ENCODE assay signal across 12 mouse cellular contexts in genomic region chr13:34820423-34820822, GRCm38 (mm10). TPM values are rescaled to one million over a fixed set of nuclear protein-coding genes. Genes with fewer than 3 reads are reported as not detected.
A peak's percentile ranks its signal among the peaks of the same experiment; 100 is the strongest.
DNase-seq lines count a peak whose midpoint lies in the region; ATAC-seq and TF ChIP-seq lines count a peak whose summit lies in the region.
"Had no signal": no experiment of that assay in that cellular context is flagged by ENCODE, and none has a peak within 500 bp of the region (broad histone marks: within the 10 kb centered on the region; RNA-seq: fewer than 3 reads in every experiment).

No protein-coding gene starts in this region.

- DNase-seq in hindbrain, embryonic 14.5 days (ENCODE audit: low spot score) = no peak
- no peak for DNase-seq in hindbrain, embryonic 10.5 days (ENCODE audit: low spot score)
- no peak for DNase-seq in midbrain, embryonic 10.5 days (ENCODE audit: low spot score)
- DNase-seq in forebrain, embryonic 11.5 days (ENCODE audit: low spot score) = no peak
- DNase-seq in lung, adult 2 months = no peak
- DNase-seq: cerebellum, postnatal 36 days; kidney, adult 8-10 months had no signal

- no peak overlapping the region for H3K27ac ChIP-seq in hindbrain, embryonic 14.5 days
- no peak overlapping the region for H3K27ac ChIP-seq in hindbrain, embryonic 10.5 days
- H3K27ac ChIP-seq in midbrain, embryonic 16.5 days (ENCODE audit: low read length) = no peak overlapping the region
- no peak overlapping the region for H3K27ac ChIP-seq in midbrain, embryonic 10.5 days (replicated peaks)
- H3K27ac ChIP-seq in heart, embryonic 15.5 days = peak overlapping the region; percentile 22
- H3K27ac ChIP-seq in forebrain, embryonic 11.5 days (ENCODE audit: low read depth, low read length) = no peak overlapping the region
- H3K27ac ChIP-seq: liver, embryonic 14.5 days had no signal

- peak; percentile 37 for TF ChIP-seq POLR2A in myocyte (IDR thresholded peaks at IDR 0.05; ENCODE audit: insufficient read length, low read depth)
- no peak for TF ChIP-seq POLR2A in lung, adult 2 months (IDR thresholded peaks at IDR 0.05; ENCODE audit: borderline replicate concordance, extremely low read depth, low read depth, low read length)

- no peaks in the 10 kb centered on the region for H3K79me2 ChIP-seq in myocyte (ENCODE audit: control insufficient read depth, insufficient read depth)

- no peak for TF ChIP-seq CTCF in lung, adult 2 months (IDR thresholded peaks at IDR 0.05; ENCODE audit: insufficient read depth, low read length)

- 58% methylated on average over 4 of the region's 4 CpGs for WGBS in hindbrain, embryonic 14.5 days
- 80% methylated on average over 4 of the region's 4 CpGs for WGBS in hindbrain, embryonic 10.5 days
- WGBS in midbrain, embryonic 16.5 days = 63% methylated on average over 4 of the region's 4 CpGs
- WGBS in midbrain, embryonic 10.5 days = 86% methylated on average over 4 of the region's 4 CpGs
- WGBS in heart, embryonic 15.5 days = 49% methylated on average over 4 of the region's 4 CpGs
- WGBS in forebrain, embryonic 11.5 days = 82% methylated on average over 4 of the region's 4 CpGs
- 62% methylated on average over 4 of the region's 4 CpGs for WGBS in lung, adult 2 months

- peak; percentile 55; the same call in 1 of the 2 replicates for ATAC-seq in hindbrain, embryonic 14.5 days (ENCODE audit: low FRiP score)
- peak; percentile 58; the same call in 1 of the 2 replicates for ATAC-seq in midbrain, embryonic 16.5 days
- ATAC-seq in heart, embryonic 15.5 days (replicated peaks; ENCODE audit: insufficient number of reproducible peaks, insufficient read depth, low FRiP score, low read depth) = peak; percentile 84
- no peak for ATAC-seq in forebrain, embryonic 11.5 days (replicated peaks; ENCODE audit: low FRiP score)

- no peaks in the 10 kb centered on the region for H3K4me1 ChIP-seq in hindbrain, embryonic 14.5 days (replicated peaks; ENCODE audit: control insufficient read depth, insufficient read depth, low read length)
- peaks cover 17% of the 10 kb centered on the region for H3K4me1 ChIP-seq in hindbrain, embryonic 10.5 days (replicated peaks)
- no peaks in the 10 kb centered on the region for H3K4me1 ChIP-seq in midbrain, embryonic 16.5 days (ENCODE audit: control insufficient read depth, insufficient read depth, low read length)
- peaks cover 14% of the 10 kb centered on the region for H3K4me1 ChIP-seq in midbrain, embryonic 10.5 days
- H3K4me1 ChIP-seq in heart, embryonic 15.5 days (replicated peaks) = peaks cover 9% of the 10 kb centered on the region; the same call in 1 of the 2 replicates
- no peaks in the 10 kb centered on the region for H3K4me1 ChIP-seq in forebrain, embryonic 11.5 days (replicated peaks; ENCODE audit: control insufficient read depth, insufficient read depth, low read length)
- no peaks in the 10 kb centered on the region for H3K4me1 ChIP-seq in lung, adult 2 months (ENCODE audit: control insufficient read depth, insufficient read depth, low read length)
- H3K4me1 ChIP-seq: megakaryocyte, embryonic 14.5 days had no signal

- no peak overlapping the region for H3ac ChIP-seq in myocyte (ENCODE audit: control insufficient read depth, insufficient read length)

- no peak overlapping the region for H3K4me3 ChIP-seq in hindbrain, embryonic 14.5 days (replicated peaks; ENCODE audit: low read length)
- H3K4me3 ChIP-seq in hindbrain, embryonic 10.5 days = no peak overlapping the region
- no peak overlapping the region for H3K4me3 ChIP-seq in midbrain, embryonic 16.5 days (ENCODE audit: low read depth, low read length)
- H3K4me3 ChIP-seq in midbrain, embryonic 10.5 days = no peak overlapping the region
- no peak overlapping the region for H3K4me3 ChIP-seq in heart, embryonic 15.5 days
- H3K4me3 ChIP-seq in myocyte = peak overlapping the region; percentile 11
- H3K4me3 ChIP-seq in forebrain, embryonic 11.5 days (ENCODE audit: low read depth, low read length) = no peak overlapping the region
- H3K4me3 ChIP-seq in lung, adult 2 months (replicated peaks; ENCODE audit: extremely low read depth, low read depth, low read length) = no peak overlapping the region
- H3K4me3 ChIP-seq: megakaryocyte, embryonic 14.5 days had no signal

- no peak overlapping the region for H3K4me2 ChIP-seq in hindbrain, embryonic 14.5 days (replicated peaks)
- no peak overlapping the region for H3K4me2 ChIP-seq in midbrain, embryonic 16.5 days (ENCODE audit: low read length)
- H3K4me2 ChIP-seq in heart, embryonic 15.5 days = no peak overlapping the region
- peak overlapping the region; percentile 13 for H3K4me2 ChIP-seq in myocyte (ENCODE audit: low read depth)
- H3K4me2 ChIP-seq in forebrain, embryonic 11.5 days (ENCODE audit: low read depth, low read length, severe bottlenecking) = no peak overlapping the region

- H3K9ac ChIP-seq in hindbrain, embryonic 14.5 days = no peak overlapping the region
- H3K9ac ChIP-seq in midbrain, embryonic 16.5 days (ENCODE audit: low read depth, low read length) = no peak overlapping the region
- H3K9ac ChIP-seq in heart, embryonic 15.5 days = no peak overlapping the region
- H3K9ac ChIP-seq in forebrain, embryonic 11.5 days (ENCODE audit: low read length) = no peak overlapping the region
- H3K9ac ChIP-seq: liver, embryonic 14.5 days had no signal

- H3K36me3 ChIP-seq in hindbrain, embryonic 14.5 days (replicated peaks; ENCODE audit: control insufficient read depth, insufficient read depth) = no peaks in the 10 kb centered on the region
- H3K36me3 ChIP-seq in hindbrain, embryonic 10.5 days = no peaks in the 10 kb centered on the region
- no peaks in the 10 kb centered on the region for H3K36me3 ChIP-seq in midbrain, embryonic 16.5 days (ENCODE audit: control insufficient read depth, insufficient read depth, low read length)
- H3K36me3 ChIP-seq in midbrain, embryonic 10.5 days = no peaks in the 10 kb centered on the region
- no peaks in the 10 kb centered on the region for H3K36me3 ChIP-seq in heart, embryonic 15.5 days
- H3K36me3 ChIP-seq in myocyte (ENCODE audit: control insufficient read depth, insufficient read depth) = no peaks in the 10 kb centered on the region
- no peaks in the 10 kb centered on the region for H3K36me3 ChIP-seq in forebrain, embryonic 11.5 days (ENCODE audit: control insufficient read depth, insufficient read depth, low read length)

- no peaks in the 10 kb centered on the region for H3K27me3 ChIP-seq in hindbrain, embryonic 14.5 days (ENCODE audit: control insufficient read depth, insufficient read depth, low read length)
- no peaks in the 10 kb centered on the region for H3K27me3 ChIP-seq in hindbrain, embryonic 10.5 days (ENCODE audit: insufficient read depth, poor library complexity, severe bottlenecking)
- no peaks in the 10 kb centered on the region for H3K27me3 ChIP-seq in midbrain, embryonic 16.5 days (ENCODE audit: control insufficient read depth, insufficient read depth, low read depth, low read length)
- H3K27me3 ChIP-seq in midbrain, embryonic 10.5 days (ENCODE audit: low read depth, poor library complexity, severe bottlenecking) = no peaks in the 10 kb centered on the region
- H3K27me3 ChIP-seq in heart, embryonic 15.5 days = no peaks in the 10 kb centered on the region
- no peaks in the 10 kb centered on the region for H3K27me3 ChIP-seq in myocyte (ENCODE audit: control insufficient read depth, insufficient read depth, insufficient read length)
- no peaks in the 10 kb centered on the region for H3K27me3 ChIP-seq in forebrain, embryonic 11.5 days (ENCODE audit: control insufficient read depth, insufficient read depth, low read length)
- H3K27me3 ChIP-seq: megakaryocyte, embryonic 14.5 days had no signal

- H3K9me3 ChIP-seq in hindbrain, embryonic 14.5 days (ENCODE audit: control insufficient read depth, low read length) = no peaks in the 10 kb centered on the region
- no peaks in the 10 kb centered on the region for H3K9me3 ChIP-seq in hindbrain, embryonic 10.5 days
- H3K9me3 ChIP-seq in midbrain, embryonic 16.5 days (replicated peaks; ENCODE audit: control insufficient read depth, low read length, poor library complexity, severe bottlenecking) = no peaks in the 10 kb centered on the region
- no peaks in the 10 kb centered on the region for H3K9me3 ChIP-seq in midbrain, embryonic 10.5 days (replicated peaks)
- H3K9me3 ChIP-seq in heart, embryonic 15.5 days (replicated peaks) = no peaks in the 10 kb centered on the region
- no peaks in the 10 kb centered on the region for H3K9me3 ChIP-seq in forebrain, embryonic 11.5 days (ENCODE audit: control insufficient read depth, low read length)

TF ChIP-seq in myocyte, 11 proteins besides CTCF, POLR2A, EP300 and RAD21:
- no peak for TF ChIP-seq TCF3 (IDR thresholded peaks at IDR 0.05; ENCODE audit: insufficient read length, low read depth)
- TF ChIP-seq REST (IDR thresholded peaks at IDR 0.05; ENCODE audit: insufficient read depth, insufficient read length) = no peak
- no peak for TF ChIP-seq MYOG (IDR thresholded peaks at IDR 0.05; ENCODE audit: control insufficient read depth in 1 of 3, insufficient read depth in 1 of 3, insufficient read length in 2 of 3, low read depth in 2 of 3)
TF ChIP-seq in myocyte: peak in this region for 0.

RNA-seq across cellular contexts. Expression of gene Prpf4b, which starts 54.7 kb away (rescaled TPM):
- polyA plus RNA-seq in hindbrain, embryonic 14.5 days (2014; fragmentation: Nextera tagmentation; extraction: Ambion mirVana) = 65.1 and 71.7 TPM in 2 replicates
- polyA plus RNA-seq in hindbrain, embryonic 10.5 days (2016; fragmentation: Nextera tagmentation; extraction: Ambion mirVana) = 44.9 and 71.1 TPM in 2 replicates
- polyA plus RNA-seq in midbrain, embryonic 16.5 days (2015; fragmentation: Nextera tagmentation; extraction: Ambion mirVana) = 63.9 and 67.7 TPM in 2 replicates
- polyA plus RNA-seq in midbrain, embryonic 10.5 days (2016; fragmentation: Nextera tagmentation; extraction: Ambion mirVana) = 77.1 and 77.2 TPM in 2 replicates
- 37.7 and 45.8 TPM in 2 replicates for polyA plus RNA-seq in heart, embryonic 15.5 days (2015; fragmentation: Nextera tagmentation; extraction: Ambion mirVana)
- 8.1 TPM for polyA plus RNA-seq in myocyte (2012; fragmentation: generic; extraction: Trizol)
- polyA plus RNA-seq in forebrain, embryonic 11.5 days (2014; fragmentation: Nextera tagmentation; extraction: Ambion mirVana) = 98.7 and 107 TPM in 2 replicates
- 10.3 and 19.7 TPM in 2 replicates for polyA plus RNA-seq in lung, adult 2 months (2012; rRNA removed)
